Mouse (Mus musculus): ENCODE data around the gene Klhl35. TPM values are rescaled to one million over a fixed set of nuclear protein-coding genes. Genes with fewer than 3 reads are reported as not detected.

Gene Klhl35
- 21.1 and 32.0 TPM in 2 replicates for polyA plus RNA-seq (2012; rRNA removed)

DNA sequence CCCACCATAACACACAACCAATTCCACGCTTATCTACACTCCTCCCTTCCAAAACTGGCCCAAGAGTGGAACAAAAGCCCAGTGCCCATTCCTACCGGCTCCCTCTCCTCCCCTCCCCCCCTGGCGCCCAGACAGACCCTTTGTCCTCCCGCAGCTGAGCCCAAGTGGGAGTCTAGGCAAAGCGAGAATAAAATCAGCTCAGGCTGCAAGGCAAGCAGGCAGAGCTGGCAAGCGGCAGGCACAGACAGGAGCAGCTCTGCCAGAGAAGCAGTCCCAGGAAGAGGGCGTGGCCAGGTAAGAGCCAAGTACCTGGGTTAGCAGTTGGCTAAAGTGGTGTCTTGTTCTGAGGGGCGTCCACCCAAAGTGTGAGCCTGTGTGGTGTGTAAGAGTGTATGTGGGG lies at the start of gene Klhl35:
Klhl35 (plus strand) TSS at position 194 of the 400 bp plus-strand sequence.

DNA sequence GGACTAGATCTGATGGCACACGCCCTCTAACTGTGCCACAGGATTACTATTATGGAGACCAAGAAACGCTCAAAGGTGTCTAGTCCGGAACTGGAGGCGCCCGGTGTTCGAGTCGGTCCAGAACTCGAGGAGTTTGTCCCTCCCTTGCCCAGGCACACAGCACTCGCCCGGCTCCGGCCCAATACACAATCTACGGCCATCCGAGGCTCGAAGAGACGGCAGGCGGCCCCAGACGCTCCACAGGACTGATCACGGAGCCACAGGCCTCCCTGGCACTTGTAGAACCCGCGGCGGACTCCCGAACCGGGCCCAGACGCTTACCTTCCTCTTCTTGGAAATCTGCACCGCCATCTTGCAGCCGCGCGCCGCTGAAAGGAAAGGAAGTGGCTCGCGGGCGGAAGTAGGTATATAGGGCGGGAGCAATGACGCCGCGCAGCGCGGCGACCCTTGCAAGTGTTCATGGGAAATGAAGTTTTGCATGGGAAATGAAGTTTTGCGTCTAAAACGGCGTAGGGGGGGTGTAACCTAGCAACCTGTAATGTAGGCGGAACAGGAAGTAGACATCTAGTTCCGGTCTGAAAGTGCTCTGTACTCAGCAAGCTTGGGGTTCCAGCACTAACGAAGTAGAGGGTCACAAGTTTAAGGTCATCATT lies 17.6 kb downstream of the Klhl35 start, which contains the start of gene Rps3:
Rps3 (minus strand) TSS at position 468 of the 653 bp plus-strand sequence.

Other genes starting within 250 kb of the Klhl35 start
- 3.7 and 5.2 TPM in 2 replicates for gene Mogat2, start 227.4 kb upstream of the Klhl35 start, polyA plus RNA-seq (2012; rRNA removed)
- 35.1 and 46.6 TPM in 2 replicates for gene Map6, start 198.6 kb upstream of the Klhl35 start, polyA plus RNA-seq (2012; rRNA removed)
- 323 and 538 TPM in 2 replicates for gene Serpinh1, start 112.8 kb upstream of the Klhl35 start, polyA plus RNA-seq (2012; rRNA removed)
- gene Gdpd5, start 84.6 kb upstream of the Klhl35 start, polyA plus RNA-seq (2012; rRNA removed) = 14.5 and 23.2 TPM in 2 replicates
- gene Rps3, start 17.7 kb downstream of the Klhl35 start, polyA plus RNA-seq (2012; rRNA removed) = 1,304 and 1,773 TPM in 2 replicates
- 34.8 and 44.9 TPM in 2 replicates for gene Arrb1, start 69.5 kb downstream of the Klhl35 start, polyA plus RNA-seq (2012; rRNA removed)
- 0.46 and 0.77 TPM in 2 replicates for gene Tpbgl, start 161.1 kb downstream of the Klhl35 start, polyA plus RNA-seq (2012; rRNA removed)
- 2.1 and 2.6 TPM in 2 replicates for gene Slco2b1, start 245.3 kb downstream of the Klhl35 start, polyA plus RNA-seq (2012; rRNA removed)